Mouse (Mus musculus): ENCODE results near the gene Zbtb38.

- TF ChIP-seq CTCF (IDR thresholded peaks at IDR 0.05; ENCODE audit: low read depth, low read length) (no peak), GATA1 (IDR thresholded peaks at IDR 0.05; ENCODE audit: borderline replicate concordance, low read length) (no peak), POLR2AphosphoS5 (IDR thresholded peaks at IDR 0.05; ENCODE audit: insufficient replicate concordance, low read depth, low read length) (no peak), TAL1 (conservative IDR thresholded peaks at IDR 0.05; ENCODE audit: low read depth, low read length) (no peak)
These were observed 34.2 kb downstream of the Zbtb38 start for GRCm38 (mm10) chr9:96718402-96718798.
